Mouse (Mus musculus): ENCODE data around the gene Olfr1309. TPM values are rescaled to one million over a fixed set of nuclear protein-coding genes. Genes with fewer than 3 reads are reported as not detected.
"Not testable (repeated sequence)": the region's sequence is repeated elsewhere in the genome, so short reads cannot be mapped to it uniquely, and the experiment has no call there.

Gene Olfr1309
- not detected in 2 replicates for polyA plus RNA-seq (2012; rRNA removed)

GRCm38 (mm10) chr2:111990181-111990580, at the start of gene Olfr1309:
TSS of gene Olfr1309 (minus strand) at chr2:111990281.
- no peak for TF ChIP-seq POLR2A (IDR thresholded peaks at IDR 0.05; ENCODE audit: extremely low read depth, insufficient read depth, low read length)
- no peak for TF ChIP-seq CTCF (IDR thresholded peaks at IDR 0.05; ENCODE audit: extremely low read depth, insufficient read depth, low read length)
- Histone ChIP-seq H3K4me1 (ENCODE audit: control insufficient read depth, insufficient read depth, low read length) (no peaks in the 10 kb centered on the region), H3K4me3 (ENCODE audit: insufficient read depth, low read length) (no peak within 1 kb of the TSS), H3K27ac (ENCODE audit: insufficient read depth, low read length) (no peak within 1 kb of the TSS)

GRCm38 (mm10) chr2:112026971-112027370, 36.9 kb upstream of the Olfr1309 start:
- H3K27ac ChIP-seq (ENCODE audit: insufficient read depth, low read length): not testable (repeated sequence)

DNA sequence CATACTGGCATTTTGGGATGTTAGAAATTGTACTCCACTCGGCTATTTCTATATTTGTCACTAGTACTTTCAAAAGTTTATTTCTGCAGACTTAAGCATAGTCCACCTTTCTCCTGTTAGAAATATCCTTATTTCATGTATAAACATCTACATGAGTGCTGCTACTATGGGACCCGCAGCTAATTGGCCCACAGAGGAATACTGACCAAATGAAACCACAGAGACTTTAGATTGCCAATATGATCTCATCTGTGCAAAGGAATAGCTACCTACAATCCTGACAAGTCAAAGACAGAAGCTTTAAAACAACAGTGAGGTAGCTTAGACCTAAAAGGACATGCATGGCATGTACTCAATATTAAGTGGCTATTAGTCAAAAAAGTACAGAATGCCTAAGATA, 34.2 kb upstream of the Olfr1309 start, which contains the start of gene Olfr1311:
Gene Olfr1311, minus strand, starts transcription at position 101 of the 400 bp plus-strand sequence.
- Histone ChIP-seq H3K4me1 (ENCODE audit: control insufficient read depth, insufficient read depth, low read length) (no peaks in the 10 kb centered on the region), H3K27ac (ENCODE audit: insufficient read depth, low read length) (no peak within 1 kb of the TSS), H3K4me3 (ENCODE audit: insufficient read depth, low read length) (no peak within 1 kb of the TSS)
- no peak for TF ChIP-seq POLR2A (IDR thresholded peaks at IDR 0.05; ENCODE audit: extremely low read depth, insufficient read depth, low read length)
- TF ChIP-seq CTCF (IDR thresholded peaks at IDR 0.05; ENCODE audit: extremely low read depth, insufficient read depth, low read length): no peak

More at GRCm38 (mm10) chr2:112026971-112027370, 36.9 kb upstream of the Olfr1309 start:
- not testable (repeated sequence) for H3K4me1 ChIP-seq (ENCODE audit: control insufficient read depth, insufficient read depth, low read length); H3K4me3 ChIP-seq (ENCODE audit: insufficient read depth, low read length)

DNA sequence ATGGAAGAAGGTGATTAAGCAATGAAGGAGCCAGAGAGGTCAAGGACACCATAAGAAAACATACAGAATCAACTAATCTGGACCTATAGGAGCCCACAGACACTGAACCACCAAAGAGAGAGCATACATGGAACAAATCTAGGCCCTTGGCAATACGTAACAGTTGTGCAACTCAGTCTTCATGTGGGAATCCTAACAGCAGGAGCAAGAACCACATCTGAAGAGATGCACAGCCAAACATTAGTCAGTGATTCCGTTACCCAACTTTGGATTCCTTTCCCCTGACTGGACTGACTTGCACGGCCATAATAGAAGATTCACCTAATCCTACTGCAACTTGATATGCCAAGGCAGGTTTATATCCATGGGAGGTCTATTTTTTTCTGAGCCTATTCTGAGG, 24.8 kb upstream of the Olfr1309 start:
- H3K27ac ChIP-seq (ENCODE audit: insufficient read depth, low read length): no peak overlapping the region
- no peak overlapping the region for H3K4me3 ChIP-seq (ENCODE audit: insufficient read depth, low read length)
- TF ChIP-seq POLR2A (IDR thresholded peaks at IDR 0.05; ENCODE audit: extremely low read depth, insufficient read depth, low read length) (no peak), CTCF (IDR thresholded peaks at IDR 0.05; ENCODE audit: extremely low read depth, insufficient read depth, low read length) (no peak)
- H3K4me1 ChIP-seq (ENCODE audit: control insufficient read depth, insufficient read depth, low read length): no peaks in the 10 kb centered on the region

- Histone ChIP-seq H3K4me3 (ENCODE audit: insufficient read depth, low read length) (no peak within 1 kb of the TSS), H3K4me1 (ENCODE audit: control insufficient read depth, insufficient read depth, low read length) (no peaks in the 10 kb centered on the region), H3K27ac (ENCODE audit: insufficient read depth, low read length) (no peak within 1 kb of the TSS)
- TF ChIP-seq POLR2A (IDR thresholded peaks at IDR 0.05; ENCODE audit: extremely low read depth, insufficient read depth, low read length): no peak
- no peak for TF ChIP-seq CTCF (IDR thresholded peaks at IDR 0.05; ENCODE audit: extremely low read depth, insufficient read depth, low read length)
These were observed 22.5 kb upstream of the Olfr1309 start, which contains the start of gene Olfr1310 for GRCm38 (mm10) chr2:112012608-112013007. TSS of gene Olfr1310 (minus strand) at chr2:112012708.

DNA sequence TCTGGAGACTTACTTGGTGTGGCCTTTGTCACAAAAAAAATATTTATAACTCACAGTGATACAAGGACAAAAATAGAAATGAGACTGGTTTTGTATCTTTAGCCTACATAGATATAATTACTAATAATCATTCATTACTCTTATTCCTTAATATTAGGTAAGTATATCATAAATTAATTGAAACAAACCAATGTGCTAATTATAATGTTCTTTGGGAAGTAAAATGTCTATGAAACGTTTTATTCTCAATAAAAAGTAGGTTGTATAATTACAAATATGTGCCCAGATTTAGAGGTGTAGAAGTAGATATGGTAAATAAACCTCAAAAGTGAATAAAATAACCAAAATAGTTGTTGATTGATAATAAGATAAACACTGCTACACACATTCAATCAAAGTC, 25.2 kb downstream of the Olfr1309 start, which contains the start of gene Olfr1308:
Gene Olfr1308, minus strand, starts transcription at position 101 of the 400 bp plus-strand sequence.
- no peak within 1 kb of the TSS for H3K4me3 ChIP-seq (ENCODE audit: insufficient read depth, low read length)
- H3K4me1 ChIP-seq (ENCODE audit: control insufficient read depth, insufficient read depth, low read length): no peaks in the 10 kb centered on the region
- no peak within 1 kb of the TSS for H3K27ac ChIP-seq (ENCODE audit: insufficient read depth, low read length)
- TF ChIP-seq POLR2A (IDR thresholded peaks at IDR 0.05; ENCODE audit: extremely low read depth, insufficient read depth, low read length) (no peak), CTCF (IDR thresholded peaks at IDR 0.05; ENCODE audit: extremely low read depth, insufficient read depth, low read length) (no peak)

DNA sequence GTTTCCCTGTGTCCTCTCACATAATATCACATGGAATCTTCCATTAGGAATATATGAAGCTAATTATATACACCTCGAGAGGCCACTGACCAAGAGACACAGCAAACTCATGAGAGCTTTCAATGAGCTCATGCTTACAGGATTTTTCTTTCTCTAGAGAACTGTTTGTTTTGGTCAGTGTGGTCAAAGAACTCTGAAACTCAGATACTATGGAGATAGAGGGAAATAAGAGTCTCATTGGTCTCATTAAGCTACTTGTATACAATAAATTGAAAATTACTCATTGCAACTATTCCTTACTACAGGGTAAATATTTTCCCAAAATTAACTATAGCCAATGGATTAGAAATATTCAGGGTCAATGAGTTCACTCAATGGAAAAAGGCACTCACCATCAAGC, 40.7 kb downstream of the Olfr1309 start, which contains the start of gene Olfr1307:
Gene Olfr1307, minus strand, starts transcription at position 101 of the 400 bp plus-strand sequence.
- Histone ChIP-seq H3K4me3 (ENCODE audit: insufficient read depth, low read length) (no peak within 1 kb of the TSS), H3K27ac (ENCODE audit: insufficient read depth, low read length) (no peak within 1 kb of the TSS), H3K4me1 (ENCODE audit: control insufficient read depth, insufficient read depth, low read length) (no peaks in the 10 kb centered on the region)
- TF ChIP-seq CTCF (IDR thresholded peaks at IDR 0.05; ENCODE audit: extremely low read depth, insufficient read depth, low read length) (no peak), POLR2A (IDR thresholded peaks at IDR 0.05; ENCODE audit: extremely low read depth, insufficient read depth, low read length) (no peak)

Other genes with a start within 250 kb of the Olfr1309 start
- gene Olfr1301, start 239.3 kb downstream of the Olfr1309 start, polyA plus RNA-seq (2012; rRNA removed): not detected in 2 replicates
- not detected in 2 replicates for gene Olfr1302, start 212.9 kb downstream of the Olfr1309 start, polyA plus RNA-seq (2012; rRNA removed)
- gene Olfr1303, start 169.9 kb downstream of the Olfr1309 start, polyA plus RNA-seq (2012; rRNA removed): not detected in 2 replicates
- gene Olfr1305, start 113.1 kb downstream of the Olfr1309 start, polyA plus RNA-seq (2012; rRNA removed): not detected in 2 replicates
- not detected in 2 replicates for gene Olfr1306, start 74.0 kb downstream of the Olfr1309 start, polyA plus RNA-seq (2012; rRNA removed)
- not detected in 2 replicates for gene Olfr1307, start 40.8 kb downstream of the Olfr1309 start, polyA plus RNA-seq (2012; rRNA removed)
- not detected in 2 replicates for gene Olfr1308, start 25.3 kb downstream of the Olfr1309 start, polyA plus RNA-seq (2012; rRNA removed)
- not detected in 2 replicates for gene Olfr1310, start 22.4 kb upstream of the Olfr1309 start, polyA plus RNA-seq (2012; rRNA removed)
- not detected in 2 replicates for gene Olfr1311, start 34.1 kb upstream of the Olfr1309 start, polyA plus RNA-seq (2012; rRNA removed)
- gene Olfr1312, start 60.0 kb upstream of the Olfr1309 start, polyA plus RNA-seq (2012; rRNA removed): not detected in 2 replicates
- gene Olfr1313, start 87.6 kb upstream of the Olfr1309 start, polyA plus RNA-seq (2012; rRNA removed): not detected in 2 replicates
- not detected in 2 replicates for gene Olfr1314, start 106.5 kb upstream of the Olfr1309 start, polyA plus RNA-seq (2012; rRNA removed)
- not detected in 2 replicates for gene Olfr1315-ps1, start 125.2 kb upstream of the Olfr1309 start, polyA plus RNA-seq (2012; rRNA removed)
- not detected in 2 replicates for gene Olfr1316, start 144.7 kb upstream of the Olfr1309 start, polyA plus RNA-seq (2012; rRNA removed)
- not detected in 2 replicates for gene Olfr1317, start 150.0 kb upstream of the Olfr1309 start, polyA plus RNA-seq (2012; rRNA removed)
- not detected in 2 replicates for gene Olfr1318, start 163.9 kb upstream of the Olfr1309 start, polyA plus RNA-seq (2012; rRNA removed)
- gene Lpcat4, start 249.2 kb upstream of the Olfr1309 start, polyA plus RNA-seq (2012; rRNA removed): 332 and 337 TPM in 2 replicates